ENCODE assay signal across 9 mouse cellular contexts in the genomic region with DNA sequence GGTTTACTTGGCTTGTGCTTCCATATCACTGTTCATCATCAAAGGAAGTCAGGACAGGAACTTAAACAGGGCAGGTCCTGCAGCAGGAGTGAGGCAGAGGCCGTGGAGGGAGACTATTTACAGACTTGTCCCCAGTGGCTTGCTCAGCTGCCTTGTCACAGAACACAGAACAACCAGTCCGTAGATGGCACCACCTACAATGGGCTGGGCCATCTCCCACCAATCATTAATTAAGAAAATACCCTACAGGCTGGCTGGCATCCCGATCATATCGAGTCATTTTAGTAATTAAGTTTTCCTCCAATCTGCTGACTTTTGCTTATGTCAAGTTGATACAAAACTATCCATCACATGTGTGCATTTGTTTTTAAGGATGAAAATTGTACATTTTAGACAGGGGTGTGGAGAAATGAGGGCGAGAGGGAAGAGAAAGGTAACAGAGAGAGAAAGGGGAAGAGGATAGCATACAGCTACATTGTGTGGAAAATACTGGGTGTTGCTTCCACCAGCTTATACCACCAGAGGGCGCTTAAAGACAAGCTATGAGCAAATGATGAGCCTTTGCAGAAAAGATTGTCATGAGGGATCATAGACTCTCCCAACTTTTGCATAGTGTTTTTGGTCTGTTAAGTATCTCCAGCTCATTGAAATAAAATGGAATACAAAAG. TPM values are rescaled to one million over a fixed set of nuclear protein-coding genes. Genes with fewer than 3 reads are reported as not detected.
DNase-seq lines count a peak whose midpoint lies in the region; ATAC-seq and TF ChIP-seq lines count a peak whose summit lies in the region.
"Had no signal": no experiment of that assay in that cellular context is flagged by ENCODE, and none has a peak within 500 bp of the region (broad histone marks: within the 10 kb centered on the region; RNA-seq: fewer than 3 reads in every experiment).

No protein-coding gene starts in this region.

- no peaks in the 10 kb centered on the region for H3K9me3 ChIP-seq in kidney, postnatal 0 days (replicated peaks; ENCODE audit: low read length)
- H3K9me3 ChIP-seq: stomach, embryonic 15.5 days had no signal

- no peaks in the 10 kb centered on the region for H3K79me2 ChIP-seq in liver, adult 2 months (ENCODE audit: control insufficient read depth, insufficient read depth, low read length)

- no peak overlapping the region for H3K4me3 ChIP-seq in kidney, postnatal 0 days (replicated peaks; ENCODE audit: low read depth, low read length)
- H3K4me3 ChIP-seq in liver, adult 2 months (ENCODE audit: insufficient read depth, low read depth, low read length), result no peak overlapping the region
- H3K4me3 ChIP-seq: stomach, embryonic 15.5 days had no signal

- H3K4me2 ChIP-seq in kidney, postnatal 0 days (ENCODE audit: low read length), result peak overlapping the region; percentile 12; the same call in 1 of the 2 replicates
- H3K4me2 ChIP-seq: stomach, embryonic 15.5 days had no signal

- H3K36me3 ChIP-seq in kidney, postnatal 0 days (ENCODE audit: insufficient read depth, low read length), result no peaks in the 10 kb centered on the region
- H3K36me3 ChIP-seq in liver, adult 2 months (ENCODE audit: control insufficient read depth, insufficient read depth, low read length), result no peaks in the 10 kb centered on the region
- H3K36me3 ChIP-seq: stomach, embryonic 15.5 days had no signal

- no peak overlapping the region for H3K9ac ChIP-seq in kidney, postnatal 0 days (ENCODE audit: low read depth, low read length)
- no peak overlapping the region for H3K9ac ChIP-seq in liver, adult 2 months (ENCODE audit: low read depth, low read length)
- H3K9ac ChIP-seq: stomach, embryonic 15.5 days had no signal

- H3K27me3 ChIP-seq in kidney, postnatal 0 days (ENCODE audit: insufficient read depth, low read length), result no peaks in the 10 kb centered on the region
- H3K27me3 ChIP-seq in liver, adult 2 months (ENCODE audit: control insufficient read depth, insufficient read depth, low read length), result no peaks in the 10 kb centered on the region
- H3K27me3 ChIP-seq: stomach, embryonic 15.5 days had no signal

- DNase-seq in heart, adult 18-20 months, result peak; percentile 76 to 89
- no peak for DNase-seq in heart, postnatal 25 days (ENCODE audit: low spot score)
- peak; percentile 86 for DNase-seq in embryo, embryonic 11 days
- peak; percentile 50 to 71 for DNase-seq in heart, adult 9 months (ENCODE audit: low spot score in 2 of 2)
- peak; percentile 79 for DNase-seq in kidney, postnatal 0 days (ENCODE audit: low spot score)
- DNase-seq in liver, adult 2 months (ENCODE audit: extremely low read depth, low read depth, low spot score), result peak; percentile 51
- DNase-seq in monocyte, adult 2 months (ENCODE audit: low read depth in 1 of 2, low spot score in 2 of 2), result peak; percentile 27 to 48
- peak; percentile 30 to 64 for DNase-seq in spleen, postnatal 14 days (ENCODE audit: low spot score in 2 of 2)

- WGBS in kidney, postnatal 0 days, result 27% methylated on average over 6 of the region's 6 CpGs
- WGBS in liver, adult 2 months, result 30% methylated on average over 6 of the region's 6 CpGs

- intact Hi-C loops in heart, postnatal 25 days (cut with DNase I), result loop anchor here (1.0 kb wide), 2 partner anchors 153 to 198 kb away; no protein-coding TSS in a partner anchor

- no peak for TF ChIP-seq POLR2A in liver, adult 2 months (IDR thresholded peaks at IDR 0.05; ENCODE audit: extremely low read depth, insufficient read depth, low read length)

- peak; percentile 90 for TF ChIP-seq CTCF in kidney, postnatal 0 days (IDR thresholded peaks at IDR 0.05; ENCODE audit: low read depth)
- TF ChIP-seq CTCF in liver, adult 2 months (IDR thresholded peaks at IDR 0.05; ENCODE audit: low read depth, low read length), result peak; percentile 38; the same call in 1 of the 2 replicates

- peak; percentile 68; the same call in 1 of the 2 replicates for ATAC-seq in kidney, postnatal 0 days (replicated peaks; ENCODE audit: low FRiP score, low read depth)

- H3K27ac ChIP-seq in kidney, postnatal 0 days, result no peak overlapping the region
- no peak overlapping the region for H3K27ac ChIP-seq in liver, adult 2 months (replicated peaks; ENCODE audit: insufficient read depth, low read depth, low read length)
- H3K27ac ChIP-seq: stomach, embryonic 15.5 days had no signal

- 0 out of 2 replicates have a peak, but pooled peaks cover 2% of the 10 kb centered on the region for H3K4me1 ChIP-seq in kidney, postnatal 0 days (replicated peaks; ENCODE audit: insufficient read depth, low read length)
- peaks cover 2% of the 10 kb centered on the region for H3K4me1 ChIP-seq in liver, adult 2 months (ENCODE audit: control insufficient read depth, insufficient read depth, low read length)
- H3K4me1 ChIP-seq: stomach, embryonic 15.5 days had no signal

RNA-seq across cellular contexts. Expression of gene Asb5, which starts 21.8 kb away (rescaled TPM):
- total RNA-seq in heart, adult 18-20 months (2021), result 10 to 100 TPM; 19.6 to 22.1 TPM
- 10 to 100 TPM; 20.7 to 21.7 TPM for total RNA-seq in heart, postnatal 25 days (2021)
- polyA plus RNA-seq in kidney, postnatal 0 days (2015; fragmentation: Nextera tagmentation; extraction: Ambion mirVana), result 6.2 and 6.6 TPM in 2 replicates
- total RNA-seq in liver, adult 2 months (2014; rRNA removed), result 0.09 and 0.40 TPM in 2 replicates
- polyA plus RNA-seq in liver, adult 2 months (2012; rRNA removed), result 0.38 and 0.83 TPM in 2 replicates

RNA-seq across cellular contexts. Expression of gene Spcs3, which starts 22.2 kb away (rescaled TPM):
- 10 to 100 TPM; 44.8 to 50.3 TPM for total RNA-seq in heart, adult 18-20 months (2021)
- 10 to 100 TPM; 40.4 to 42.0 TPM for total RNA-seq in heart, postnatal 25 days (2021)
- polyA plus RNA-seq in kidney, postnatal 0 days (2015; fragmentation: Nextera tagmentation; extraction: Ambion mirVana), result 94.0 and 103 TPM in 2 replicates
- total RNA-seq in liver, adult 2 months (2014; rRNA removed), result 82.3 and 83.2 TPM in 2 replicates
- polyA plus RNA-seq in liver, adult 2 months (2012; rRNA removed), result 13.5 TPM in 2 replicates

Comparison
In these comparisons a context has a peak if more than half of its experiments do, and no peak if none do; other contexts are left out.
1. RNA of gene Asb5, which starts 21.8 kb away (total RNA-seq): 19.6 to 22.1 TPM in heart, adult 18-20 months and 20.7 to 21.7 TPM in heart, postnatal 25 days; 0.09 to 0.40 TPM in liver, adult 2 months; every median in the first group is over 10 times any median in the second.